Mouse (Mus musculus): ENCODE results near the gene Tmem50a.

Tmem50a gene

GRCm38 (mm10) chr4:134876171-134876570, 38.7 kb downstream of the Tmem50a start:
- no peak for ATAC-seq (ENCODE audit: low TSS enrichment)

GRCm38 (mm10) chr4:134871950-134872349, 42.9 kb downstream of the Tmem50a start:
- no peak for ATAC-seq (ENCODE audit: low TSS enrichment)

GRCm38 (mm10) chr4:134871477-134871876, 43.3 kb downstream of the Tmem50a start:
- ATAC-seq (ENCODE audit: low TSS enrichment), result no peak

GRCm38 (mm10) chr4:134869815-134870375, 44.9 kb downstream of the Tmem50a start:
- no peak for ATAC-seq (ENCODE audit: low TSS enrichment)

GRCm38 (mm10) chr4:134869068-134869730, 45.6 kb downstream of the Tmem50a start:
- no peak for ATAC-seq (ENCODE audit: low TSS enrichment)

- no peak for ATAC-seq (ENCODE audit: low TSS enrichment)
These were observed 46.3 kb downstream of the Tmem50a start for GRCm38 (mm10) chr4:134868490-134868889.

- ATAC-seq (ENCODE audit: low TSS enrichment), result no peak
These were observed 46.8 kb downstream of the Tmem50a start for GRCm38 (mm10) chr4:134868065-134868464.

- ATAC-seq (ENCODE audit: low TSS enrichment), result no peak
These were observed 47.2 kb downstream of the Tmem50a start for GRCm38 (mm10) chr4:134867661-134868060.

GRCm38 (mm10) chr4:134867213-134867612, 47.6 kb downstream of the Tmem50a start:
- no peak for ATAC-seq (ENCODE audit: low TSS enrichment)

- ATAC-seq (ENCODE audit: low TSS enrichment), result no peak
These were observed 49.0 kb downstream of the Tmem50a start for GRCm38 (mm10) chr4:134865789-134866188.

GRCm38 (mm10) chr4:134865340-134865739, 49.5 kb downstream of the Tmem50a start:
- ATAC-seq (ENCODE audit: low TSS enrichment), result no peak

- no peak for ATAC-seq (ENCODE audit: low TSS enrichment)
These were observed 50.7 kb downstream of the Tmem50a start, which contains the start of gene Rhd for GRCm38 (mm10) chr4:134863937-134864729. Gene Rhd (plus strand): TSS chr4:134864536.

GRCm38 (mm10) chr4:134862996-134863395, 51.8 kb downstream of the Tmem50a start:
- no peak for ATAC-seq (ENCODE audit: low TSS enrichment)

GRCm38 (mm10) chr4:134861884-134862283, 52.9 kb downstream of the Tmem50a start:
- no peak for ATAC-seq (ENCODE audit: low TSS enrichment)

GRCm38 (mm10) chr4:134858494-134858893, 56.3 kb downstream of the Tmem50a start:
- no peak for ATAC-seq (ENCODE audit: low TSS enrichment)

GRCm38 (mm10) chr4:134856501-134856900, 58.3 kb downstream of the Tmem50a start:
- no peak for ATAC-seq (ENCODE audit: low TSS enrichment)

GRCm38 (mm10) chr4:134856056-134856455, 58.8 kb downstream of the Tmem50a start:
- ATAC-seq (ENCODE audit: low TSS enrichment), result no peak

GRCm38 (mm10) chr4:134855371-134855770, 59.5 kb downstream of the Tmem50a start:
- ATAC-seq (ENCODE audit: low TSS enrichment), result no peak

- ATAC-seq (ENCODE audit: low TSS enrichment), result peak; percentile 87
These were observed 61.0 kb downstream of the Tmem50a start for GRCm38 (mm10) chr4:134853637-134854485.

- ATAC-seq (ENCODE audit: low TSS enrichment), result peak; percentile 92
These were observed 61.6 kb downstream of the Tmem50a start, which contains the start of gene Maco1 for GRCm38 (mm10) chr4:134853259-134853636. Gene Maco1 (minus strand): TSS chr4:134853345.

- ATAC-seq (ENCODE audit: low TSS enrichment), result no peak
These were observed 62.2 kb downstream of the Tmem50a start for GRCm38 (mm10) chr4:134852438-134853255.

Data from frontal cortex, adult (tissue).